Mouse (Mus musculus): Measurements from ENCODE around the gene Klhl2.

DNA sequence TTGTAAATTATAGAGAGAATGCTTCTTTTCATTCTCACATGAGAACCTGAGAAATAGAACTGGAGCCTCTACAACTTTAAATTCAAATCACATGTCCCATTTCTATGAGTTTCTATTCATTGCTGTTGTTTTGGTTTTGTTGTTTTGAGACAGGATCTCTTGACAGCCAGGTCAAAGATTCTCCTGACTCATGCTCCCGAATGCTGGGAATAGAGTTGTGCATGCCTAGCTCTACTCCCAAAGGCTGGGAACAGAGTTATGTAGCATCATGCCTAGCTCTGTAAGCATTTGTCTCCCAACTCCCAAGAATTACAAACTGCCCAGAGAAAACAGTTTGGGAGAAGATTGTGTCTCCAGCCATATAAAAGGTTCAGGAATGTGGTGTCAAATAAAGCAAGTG is 87.1 kb downstream of the Klhl2 start:
- TF ChIP-seq POLR2A (IDR thresholded peaks at IDR 0.05; ENCODE audit: insufficient read length, low read depth), result no peak
- TF ChIP-seq MYOG (IDR thresholded peaks at IDR 0.05; ENCODE audit: control insufficient read depth in 1 of 3, insufficient read depth in 1 of 3, insufficient read length in 2 of 3, low read depth in 2 of 3), result no peak
- no peak for TF ChIP-seq CEBPB (IDR thresholded peaks at IDR 0.05; ENCODE audit: insufficient read depth, poor library complexity, severe bottlenecking)
- no peak for TF ChIP-seq E2F4 (IDR thresholded peaks at IDR 0.05; ENCODE audit: insufficient read depth)
- TF ChIP-seq REST (IDR thresholded peaks at IDR 0.05; ENCODE audit: insufficient read depth, insufficient read length), result no peak
- no peak for TF ChIP-seq USF1 (IDR thresholded peaks at IDR 0.05; ENCODE audit: low read depth)
- TF ChIP-seq TCF12 (IDR thresholded peaks at IDR 0.05; ENCODE audit: insufficient read depth, poor library complexity, severe bottlenecking), result no peak
- no peak for TF ChIP-seq POLR2AphosphoS2 (IDR thresholded peaks at IDR 0.05; ENCODE audit: insufficient read length, low read depth)
- TF ChIP-seq MYOD1 (IDR thresholded peaks at IDR 0.05; ENCODE audit: control insufficient read depth in 1 of 3, insufficient read length in 2 of 3, low read depth in 2 of 3), result no peak
